Mouse (Mus musculus) embryonic fibroblast, embryonic 13.5 days (primary cell): Measurements from ENCODE around the gene Suclg2. TPM values are rescaled to one million over a fixed set of nuclear protein-coding genes. Genes with fewer than 3 reads are reported as not detected.
"Not testable (repeated sequence)": the region's sequence is repeated elsewhere in the genome, so short reads cannot be mapped to it uniquely, and the experiment has no call there.

Experiments
- H3K27ac ChIP-seq: 2 replicates; pipeline ENCODE4 v1.5.1; 2012; ENCODE audit warnings: low read length, control low read depth, inconsistent platforms; ENCODE audit not compliant: insufficient read depth
- H3K4me1 ChIP-seq: 2 replicates; pipeline ENCODE4 v1.6.1; 2011; ENCODE audit warnings: low read length; ENCODE audit not compliant: control insufficient read depth, insufficient read depth
- H3K4me3 ChIP-seq: 2 replicates; pipeline ENCODE4 v1.5.1; 2011; ENCODE audit warnings: mild to moderate bottlenecking, control low read depth, low read length; ENCODE audit not compliant: insufficient read depth
- CTCF ChIP-seq: IDR thresholded peaks from 2 replicates; pipeline ENCODE4 v1.5.1; 2011; ENCODE audit warnings: mild to moderate bottlenecking, control low read depth, low read length, moderate library complexity, borderline replicate concordance; ENCODE audit not compliant: insufficient read depth
- POLR2A ChIP-seq: IDR thresholded peaks from 2 replicates; pipeline ENCODE4 v1.6.1; 2011; ENCODE audit warnings: low read depth, mild to moderate bottlenecking, control low read depth, low read length, moderate library complexity
- polyA plus RNA-seq: library from polyadenylated mRNA; stranded (reverse); fragments of >200 nt; gene quantifications from 2 replicates; pipeline ENCODE4 v1.2.4, GENCODE M21; 2011; ENCODE audit warnings: low read depth; ENCODE audit not compliant: missing spikeins, insufficient read length

The Suclg2 gene
- polyA plus RNA-seq, 1 experiment = 38.0 TPM

GRCm38 (mm10) chr6:95611059-95611458, 107.5 kb downstream of the Suclg2 start:
- TF ChIP-seq POLR2A (no peak), CTCF (no peak)
- no peak overlapping the region for H3K27ac ChIP-seq
- no peak overlapping the region for H3K4me3 ChIP-seq
- no peaks in the 10 kb centered on the region for H3K4me1 ChIP-seq

GRCm38 (mm10) chr6:95608123-95608522, 110.5 kb downstream of the Suclg2 start:
- no peak overlapping the region for H3K27ac ChIP-seq
- no peaks in the 10 kb centered on the region for H3K4me1 ChIP-seq
- no peak overlapping the region for H3K4me3 ChIP-seq
- TF ChIP-seq CTCF (no peak), POLR2A (no peak)

GRCm38 (mm10) chr6:95600731-95601130, 117.9 kb downstream of the Suclg2 start:
- not testable (repeated sequence) for H3K4me3 ChIP-seq, H3K27ac ChIP-seq, H3K4me1 ChIP-seq

GRCm38 (mm10) chr6:95596766-95597750, 121.5 kb downstream of the Suclg2 start:
- Histone ChIP-seq H3K27ac (no peak overlapping the region), H3K4me3 (no peak overlapping the region), H3K4me1 (no peaks in the 10 kb centered on the region; the same call in 1 of the 2 replicates)
- TF ChIP-seq CTCF = no peak
- TF ChIP-seq POLR2A = no peak

- TF ChIP-seq POLR2A (no peak), CTCF (no peak)
- Histone ChIP-seq H3K4me3 (no peak overlapping the region), H3K27ac (no peak overlapping the region), H3K4me1 (no peaks in the 10 kb centered on the region)
Observed at GRCm38 (mm10) chr6:95595852-95596251, 122.7 kb downstream of the Suclg2 start.

GRCm38 (mm10) chr6:95594239-95594638, 124.4 kb downstream of the Suclg2 start:
- TF ChIP-seq POLR2A (no peak), CTCF (no peak)
- H3K4me1 ChIP-seq = no peaks in the 10 kb centered on the region
- no peak overlapping the region for H3K4me3 ChIP-seq

GRCm38 (mm10) chr6:95592396-95592795, 126.2 kb downstream of the Suclg2 start:
- Histone ChIP-seq H3K27ac (no peak overlapping the region), H3K4me1 (no peaks in the 10 kb centered on the region), H3K4me3 (no peak overlapping the region)
- TF ChIP-seq CTCF (no peak), POLR2A (no peak)

More at GRCm38 (mm10) chr6:95594239-95594638, 124.4 kb downstream of the Suclg2 start:
- H3K27ac ChIP-seq = no peak overlapping the region

- no peaks in the 10 kb centered on the region for H3K4me1 ChIP-seq
- TF ChIP-seq POLR2A (no peak), CTCF (no peak)
Observed at GRCm38 (mm10) chr6:95590463-95590862, 128.1 kb downstream of the Suclg2 start.

GRCm38 (mm10) chr6:95587108-95587796, 131.3 kb downstream of the Suclg2 start:
- TF ChIP-seq POLR2A (no peak), CTCF (no peak)
- Histone ChIP-seq H3K4me3 (no peak overlapping the region), H3K27ac (no peak overlapping the region)

More at GRCm38 (mm10) chr6:95590463-95590862, 128.1 kb downstream of the Suclg2 start:
- H3K4me3 ChIP-seq = no peak overlapping the region
- 0 out of 2 replicates have a peak overlapping the region, but pooled peaks have one; percentile 26 for H3K27ac ChIP-seq

GRCm38 (mm10) chr6:95581893-95582292, 136.7 kb downstream of the Suclg2 start:
- Histone ChIP-seq H3K27ac (no peak overlapping the region), H3K4me3 (no peak overlapping the region), H3K4me1 (no peaks in the 10 kb centered on the region)
- no peak for TF ChIP-seq CTCF
- TF ChIP-seq POLR2A = no peak

More at GRCm38 (mm10) chr6:95587108-95587796, 131.3 kb downstream of the Suclg2 start:
- H3K4me1 ChIP-seq = no peaks in the 10 kb centered on the region
